Mouse (Mus musculus): ENCODE data around the gene Lmx1b. TPM values are rescaled to one million over a fixed set of nuclear protein-coding genes. Genes with fewer than 3 reads are reported as not detected.

The Lmx1b gene
- total and polyA plus RNA-seq, 3 experiments = 0.08 to 0.18 TPM; not detected in 1

DNA sequence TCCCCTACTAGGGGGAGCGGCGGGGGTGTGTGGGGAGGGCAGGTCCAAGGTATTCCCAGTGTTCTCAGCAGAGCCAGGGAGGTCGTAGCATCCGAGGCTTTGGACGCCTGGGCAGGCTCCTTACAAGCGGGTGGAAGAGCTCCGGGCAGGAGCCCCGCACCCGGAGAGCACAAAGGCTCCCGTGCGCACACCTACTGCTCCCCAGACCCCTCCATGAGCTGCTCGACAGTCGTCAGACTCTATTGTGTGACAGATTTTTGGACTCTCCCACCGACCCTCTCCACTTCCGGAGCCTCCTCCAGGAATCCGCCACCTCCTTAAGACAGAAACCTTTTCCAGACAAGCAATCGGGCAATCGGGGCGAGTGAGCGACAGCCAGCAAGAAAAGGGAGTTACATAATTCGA is 4.2 kb downstream of the Lmx1b start:
- WGBS = 4% methylated on average over 21 of the region's 21 CpGs
- DNase-seq = no peak
- Histone ChIP-seq H3K27ac (no peak overlapping the region), H3K27me3 (ENCODE audit: control insufficient read depth, insufficient read depth, low read length) (peaks cover 50% of the 10 kb centered on the region), H3K4me1 (ENCODE audit: control insufficient read depth, insufficient read depth, low read length) (no peaks in the 10 kb centered on the region), H3K36me3 (ENCODE audit: control insufficient read depth, insufficient read depth, low read length) (no peaks in the 10 kb centered on the region), H3K79me2 (replicated peaks; ENCODE audit: control insufficient read depth, insufficient read depth, low read length) (no peaks in the 10 kb centered on the region), H3K4me3 (no peak overlapping the region), H3K9ac (ENCODE audit: low read depth, low read length) (no peak overlapping the region)
- intact Hi-C loops (cut with DNase I) = no loop called here
- TF ChIP-seq POLR2A (IDR thresholded peaks at IDR 0.05; ENCODE audit: insufficient read depth, low read depth, low read length) (no peak), CTCF (IDR thresholded peaks at IDR 0.05) (no peak), EP300 (IDR thresholded peaks at IDR 0.05; ENCODE audit: insufficient read depth, low read depth, low read length) (no peak)

- H3K4me3 ChIP-seq = no peak overlapping the region
- no peak for DNase-seq
- intact Hi-C loops (cut with DNase I) = no loop called here
- no peak for TF ChIP-seq EP300 (IDR thresholded peaks at IDR 0.05; ENCODE audit: insufficient read depth, low read depth, low read length)
- no peak for TF ChIP-seq POLR2A (IDR thresholded peaks at IDR 0.05; ENCODE audit: insufficient read depth, low read depth, low read length)
- TF ChIP-seq CTCF (IDR thresholded peaks at IDR 0.05) = no peak
- H3K4me1 ChIP-seq (ENCODE audit: control insufficient read depth, insufficient read depth, low read length) = no peaks in the 10 kb centered on the region
- H3K27me3 ChIP-seq (ENCODE audit: control insufficient read depth, insufficient read depth, low read length) = peaks cover 47% of the 10 kb centered on the region
- 8% methylated on average over 19 of the region's 19 CpGs for WGBS
- H3K36me3 ChIP-seq (ENCODE audit: control insufficient read depth, insufficient read depth, low read length) = no peaks in the 10 kb centered on the region
- H3K27ac ChIP-seq = no peak overlapping the region
- H3K79me2 ChIP-seq (replicated peaks; ENCODE audit: control insufficient read depth, insufficient read depth, low read length) = no peaks in the 10 kb centered on the region
- no peak overlapping the region for H3K9ac ChIP-seq (ENCODE audit: low read depth, low read length)
Observed at GRCm38 (mm10) chr2:33635323-33636116, 4.8 kb downstream of the Lmx1b start.

GRCm38 (mm10) chr2:33634481-33635090 is 5.7 kb downstream of the Lmx1b start:
- intact Hi-C loops (cut with DNase I) = no loop called here
- H3K9ac ChIP-seq (ENCODE audit: low read depth, low read length) = no peak overlapping the region
- no peak for TF ChIP-seq EP300 (IDR thresholded peaks at IDR 0.05; ENCODE audit: insufficient read depth, low read depth, low read length)
- H3K36me3 ChIP-seq (ENCODE audit: control insufficient read depth, insufficient read depth, low read length) = no peaks in the 10 kb centered on the region
- H3K27me3 ChIP-seq (ENCODE audit: control insufficient read depth, insufficient read depth, low read length) = peaks cover 46% of the 10 kb centered on the region
- H3K27ac ChIP-seq = no peak overlapping the region
- DNase-seq = no peak
- no peaks in the 10 kb centered on the region for H3K4me1 ChIP-seq (ENCODE audit: control insufficient read depth, insufficient read depth, low read length)
- 14% methylated on average over 4 of the region's 4 CpGs for WGBS
- no peak overlapping the region for H3K4me3 ChIP-seq
- no peaks in the 10 kb centered on the region for H3K79me2 ChIP-seq (replicated peaks; ENCODE audit: control insufficient read depth, insufficient read depth, low read length)

DNA sequence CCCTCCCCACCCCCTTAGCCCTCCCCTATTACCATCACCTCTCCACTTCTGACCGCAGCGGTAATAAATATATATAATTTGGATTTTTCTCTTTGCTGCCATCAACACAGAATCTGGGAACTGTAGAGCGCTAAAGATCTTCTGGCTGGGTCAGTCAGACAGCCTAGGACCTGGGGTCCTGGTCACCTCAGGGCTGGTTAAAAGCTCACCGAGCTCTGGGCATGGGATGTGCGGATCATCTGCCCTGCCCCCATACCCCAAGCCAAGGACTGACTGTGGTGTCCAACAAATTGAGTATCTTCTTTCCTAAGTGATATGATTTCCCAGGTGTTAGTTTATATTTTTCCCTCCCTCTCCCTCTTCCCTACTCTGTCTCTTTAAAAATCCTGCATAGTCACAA is 6.4 kb downstream of the Lmx1b start:
- DNase-seq = no peak
- Histone ChIP-seq H3K27ac (no peak overlapping the region), H3K4me3 (no peak overlapping the region), H3K79me2 (replicated peaks; ENCODE audit: control insufficient read depth, insufficient read depth, low read length) (no peaks in the 10 kb centered on the region), H3K27me3 (ENCODE audit: control insufficient read depth, insufficient read depth, low read length) (peaks cover 45% of the 10 kb centered on the region), H3K9ac (ENCODE audit: low read depth, low read length) (no peak overlapping the region), H3K36me3 (ENCODE audit: control insufficient read depth, insufficient read depth, low read length) (no peaks in the 10 kb centered on the region), H3K4me1 (ENCODE audit: control insufficient read depth, insufficient read depth, low read length) (no peaks in the 10 kb centered on the region)
- intact Hi-C loops (cut with DNase I) = no loop called here
- no peak for TF ChIP-seq EP300 (IDR thresholded peaks at IDR 0.05; ENCODE audit: insufficient read depth, low read depth, low read length)
- TF ChIP-seq CTCF (IDR thresholded peaks at IDR 0.05) = no peak
- TF ChIP-seq POLR2A (IDR thresholded peaks at IDR 0.05; ENCODE audit: insufficient read depth, low read depth, low read length) = no peak
- WGBS = 16% methylated on average over 5 of the region's 5 CpGs

- 31% methylated on average over 5 of the region's 5 CpGs for WGBS
- no peaks in the 10 kb centered on the region for H3K79me2 ChIP-seq (replicated peaks; ENCODE audit: control insufficient read depth, insufficient read depth, low read length)
- no peak for DNase-seq
- TF ChIP-seq POLR2A (IDR thresholded peaks at IDR 0.05; ENCODE audit: insufficient read depth, low read depth, low read length) (no peak), CTCF (IDR thresholded peaks at IDR 0.05) (no peak), EP300 (IDR thresholded peaks at IDR 0.05; ENCODE audit: insufficient read depth, low read depth, low read length) (no peak)
- H3K36me3 ChIP-seq (ENCODE audit: control insufficient read depth, insufficient read depth, low read length) = no peaks in the 10 kb centered on the region
- H3K27me3 ChIP-seq (ENCODE audit: control insufficient read depth, insufficient read depth, low read length) = peaks cover 46% of the 10 kb centered on the region
- intact Hi-C loops (cut with DNase I) = no loop called here
- no peak overlapping the region for H3K27ac ChIP-seq
- no peak overlapping the region for H3K9ac ChIP-seq (ENCODE audit: low read depth, low read length)
- no peak overlapping the region for H3K4me3 ChIP-seq
- no peaks in the 10 kb centered on the region for H3K4me1 ChIP-seq (ENCODE audit: control insufficient read depth, insufficient read depth, low read length)
Observed at GRCm38 (mm10) chr2:33633237-33633636, 7.1 kb downstream of the Lmx1b start.

DNA sequence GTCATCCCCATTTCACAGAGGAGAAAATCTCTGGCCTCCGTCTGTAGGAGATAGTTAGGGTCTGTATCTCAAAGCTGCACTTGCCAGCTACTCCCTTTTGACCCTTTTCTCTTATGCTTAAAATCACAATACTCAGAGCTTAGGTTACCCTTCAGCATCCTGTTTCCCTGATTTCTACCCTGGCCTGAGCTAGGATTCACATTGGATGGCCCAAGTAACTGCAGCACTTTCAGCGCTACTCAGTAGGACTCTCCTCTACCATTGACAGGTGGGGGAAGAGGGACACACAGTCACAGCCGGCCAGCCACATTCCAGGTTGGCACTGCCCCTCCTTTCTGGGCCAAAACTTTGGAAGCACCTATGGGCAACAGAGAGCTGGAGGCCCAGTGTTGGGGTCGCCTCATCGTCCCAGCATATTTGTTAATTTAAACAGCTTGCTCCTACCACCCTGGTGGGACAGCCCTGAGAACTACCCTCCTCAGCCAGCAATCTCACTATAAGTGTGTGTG is 7.7 kb downstream of the Lmx1b start:
- Histone ChIP-seq H3K9ac (ENCODE audit: low read depth, low read length) (no peak overlapping the region), H3K4me3 (no peak overlapping the region), H3K36me3 (ENCODE audit: control insufficient read depth, insufficient read depth, low read length) (no peaks in the 10 kb centered on the region), H3K27me3 (ENCODE audit: control insufficient read depth, insufficient read depth, low read length) (peaks cover 48% of the 10 kb centered on the region), H3K27ac (no peak overlapping the region), H3K4me1 (ENCODE audit: control insufficient read depth, insufficient read depth, low read length) (no peaks in the 10 kb centered on the region), H3K79me2 (replicated peaks; ENCODE audit: control insufficient read depth, insufficient read depth, low read length) (no peaks in the 10 kb centered on the region)
- intact Hi-C loops (cut with DNase I) = no loop called here
- no peak for TF ChIP-seq CTCF (IDR thresholded peaks at IDR 0.05)
- no peak for TF ChIP-seq EP300 (IDR thresholded peaks at IDR 0.05; ENCODE audit: insufficient read depth, low read depth, low read length)
- no peak for TF ChIP-seq POLR2A (IDR thresholded peaks at IDR 0.05; ENCODE audit: insufficient read depth, low read depth, low read length)
- 11% methylated on average over 5 of the region's 5 CpGs for WGBS
- no peak for DNase-seq

Data from heart, adult 2 months (tissue).